Mouse (Mus musculus) G1E (cell line): ENCODE measurements at regions not wholly inside any gene's neighbourhood (a gene's known extent, or its start where the extent isn't known, plus 50 kb on each side); places are given as distances from the start of the nearest gene placed in this dataset.

Experiments
- CTCF ChIP-seq: IDR thresholded peaks from 2 replicates; pipeline ENCODE4 v1.5.1; 2012; ENCODE audit warnings: low read depth, low read length, inconsistent platforms, mixed read lengths
- GATA1 ChIP-seq: IDR thresholded peaks from 2 replicates; pipeline ENCODE4 v1.6.1; 2012; ENCODE audit warnings: borderline replicate concordance, low read length, inconsistent platforms, mixed read lengths
- GATA2 ChIP-seq: IDR thresholded peaks from 2 replicates; pipeline ENCODE4 v1.6.1; 2012; ENCODE audit warnings: low read depth, low read length, inconsistent platforms, borderline replicate concordance
- TAL1 ChIP-seq: conservative IDR thresholded peaks from 2 replicates; pipeline ENCODE4 v1.6.1; 2012; ENCODE audit warnings: low read depth, low read length, inconsistent platforms, mixed read lengths

- no peak for TF ChIP-seq CTCF
- no peak for TF ChIP-seq TAL1
- no peak for TF ChIP-seq GATA1
- TF ChIP-seq GATA2, result no peak
These were observed 531.8 kb upstream of the Fam98a start for GRCm38 (mm10) chr17:76083536-76083935.
